Mouse (Mus musculus): ENCODE measurements around the gene Taf12. TPM values are rescaled to one million over a fixed set of nuclear protein-coding genes. Genes with fewer than 3 reads are reported as not detected.

Gene Taf12
- total RNA-seq, 1 experiment from 2014 or later, result 28.3 TPM

DNA sequence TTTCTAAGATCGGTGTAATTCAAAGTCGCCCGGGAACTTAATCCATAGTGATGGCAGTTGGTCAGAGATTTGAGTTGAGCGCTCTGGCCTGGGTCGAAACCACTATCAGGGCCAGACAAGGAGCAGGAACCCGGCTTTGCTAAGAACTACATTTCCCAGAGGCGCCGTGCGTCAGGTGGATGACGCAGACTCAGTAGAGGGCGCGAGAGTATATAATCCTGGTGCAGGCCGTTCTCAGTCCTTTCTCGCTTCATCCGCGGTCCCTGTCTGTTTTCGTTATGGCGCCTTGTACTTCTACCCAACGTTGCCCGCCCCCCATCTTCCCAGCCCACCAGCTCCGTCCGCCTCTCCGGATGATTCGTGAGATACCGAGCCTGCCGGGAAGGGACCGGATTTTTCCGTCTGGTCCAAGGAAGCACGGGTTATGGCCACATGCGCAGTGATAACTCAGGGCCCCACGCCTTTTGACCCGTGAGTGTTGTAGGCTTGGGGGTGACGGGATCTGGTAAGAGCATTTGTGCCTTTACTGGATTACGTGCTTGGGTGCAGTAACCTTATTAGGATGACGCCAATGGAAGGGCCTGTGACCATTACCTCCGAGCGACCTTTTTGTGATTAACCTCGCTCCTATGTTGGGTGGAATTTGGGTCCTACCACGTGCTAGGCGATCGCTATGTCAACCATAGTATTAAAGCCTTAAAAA is 34.4 kb downstream of the Taf12 start:
- peak; percentile 98 for ATAC-seq (ENCODE audit: extremely low read depth, insufficient number of reproducible peaks, low FRiP score, poor library complexity, severe bottlenecking)

DNA sequence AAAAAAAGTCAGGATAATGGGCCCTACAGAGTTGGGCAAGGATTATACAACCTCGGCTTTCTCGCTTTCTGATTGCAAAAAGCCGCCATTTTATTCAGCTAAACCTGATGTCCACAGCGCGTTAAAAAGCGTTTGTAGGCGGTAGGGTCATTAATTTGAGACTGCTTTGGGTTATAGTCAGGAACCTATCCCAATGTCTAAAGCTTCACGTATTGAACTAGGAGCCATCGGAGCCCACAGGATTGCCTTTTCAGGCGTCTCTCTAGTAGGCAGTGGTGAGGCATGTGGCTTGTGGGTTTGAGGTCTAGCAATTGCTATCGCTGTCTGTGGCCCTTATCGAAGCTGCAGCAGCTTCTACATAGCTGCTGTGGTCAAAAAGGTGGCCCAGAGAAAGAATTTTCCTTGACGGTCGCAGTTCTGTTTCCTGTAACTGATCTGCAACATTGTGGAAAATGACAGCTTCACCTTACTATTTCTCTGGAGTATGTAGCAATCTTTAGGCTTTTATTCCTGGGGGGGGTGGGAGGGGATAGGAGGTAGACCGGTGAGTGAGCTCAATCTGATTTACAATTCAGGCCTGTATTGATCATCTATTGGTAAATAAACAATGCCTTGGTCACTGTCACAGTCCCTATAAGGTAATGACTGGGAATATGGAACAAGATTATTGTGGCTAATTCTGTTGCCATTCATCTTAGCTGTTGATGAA is 35.1 kb downstream of the Taf12 start:
- no peak for ATAC-seq (ENCODE audit: extremely low read depth, insufficient number of reproducible peaks, low FRiP score, poor library complexity, severe bottlenecking)

DNA sequence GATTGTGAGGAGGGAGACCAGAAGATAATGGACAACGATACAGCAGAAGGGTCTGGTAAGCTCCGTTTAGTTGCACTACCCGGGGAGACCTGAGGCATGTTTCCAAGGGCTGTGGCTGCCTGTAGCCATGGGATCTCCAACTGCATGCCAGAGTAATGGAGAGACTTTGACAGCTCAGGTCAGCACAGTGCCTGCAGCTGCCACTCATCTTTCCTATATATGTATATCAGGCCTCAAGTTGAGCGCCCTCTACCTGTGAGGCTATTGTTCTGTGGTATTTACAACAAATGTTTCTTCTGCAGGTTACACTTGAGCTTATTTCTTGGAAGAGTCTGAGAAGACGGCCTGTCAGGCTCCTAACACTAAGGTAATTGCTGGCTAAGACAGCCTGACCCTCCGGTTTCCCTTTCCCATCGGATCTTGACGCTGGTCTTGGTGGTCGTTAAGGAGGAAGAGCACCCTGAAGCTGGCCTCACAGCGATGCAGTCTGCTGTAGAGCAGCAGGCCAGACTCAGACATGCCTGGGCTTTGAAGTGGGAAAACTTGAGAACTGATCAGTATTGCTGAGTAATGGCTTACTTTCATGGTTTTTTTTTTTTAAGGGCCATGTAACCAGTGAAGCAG is 35.8 kb downstream of the Taf12 start:
- ATAC-seq (ENCODE audit: extremely low read depth, insufficient number of reproducible peaks, low FRiP score, poor library complexity, severe bottlenecking), result peak; percentile 42; the same call in 1 of the 2 replicates

DNA sequence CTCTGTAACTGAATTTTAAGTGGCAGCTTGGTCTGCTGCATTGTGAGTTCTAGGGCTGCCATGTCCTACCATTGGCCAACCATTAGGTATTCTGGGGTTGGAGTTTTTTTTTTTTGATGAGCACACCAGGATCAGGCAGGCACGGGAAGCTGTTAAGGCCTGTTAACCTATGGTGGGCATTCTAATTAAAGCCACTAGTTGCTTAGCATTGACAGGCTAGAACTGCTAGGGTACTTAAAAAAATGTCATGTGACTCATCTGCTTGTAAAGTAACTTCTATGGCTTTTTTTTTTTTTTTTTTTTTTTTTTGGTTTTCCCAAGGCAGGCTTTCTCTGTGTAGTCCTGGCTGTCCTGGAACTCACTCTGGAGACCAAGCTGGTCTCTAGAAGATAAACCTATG is 37.0 kb downstream of the Taf12 start:
- no peak for ATAC-seq (ENCODE audit: extremely low read depth, insufficient number of reproducible peaks, low FRiP score, poor library complexity, severe bottlenecking)

DNA sequence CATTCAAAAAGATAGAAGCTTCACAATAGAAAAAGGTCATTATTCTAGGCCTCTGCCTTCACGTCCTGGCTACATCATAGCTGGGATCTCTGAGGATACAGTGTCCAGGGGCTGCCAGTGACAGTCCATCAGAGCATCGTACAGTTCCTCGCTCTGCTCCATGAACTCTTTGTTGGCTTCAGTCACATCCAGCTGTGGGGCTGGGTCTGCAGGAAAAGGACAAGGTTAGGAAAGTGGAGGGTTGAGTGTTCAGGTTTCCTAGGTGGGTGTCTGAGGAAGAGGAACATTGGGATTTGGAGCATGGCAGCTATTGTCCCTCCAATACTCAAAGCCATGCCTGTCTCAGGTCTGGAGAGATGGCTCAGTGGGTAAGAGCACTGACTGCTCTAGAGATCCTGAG is 37.6 kb downstream of the Taf12 start:
- ATAC-seq (ENCODE audit: extremely low read depth, insufficient number of reproducible peaks, low FRiP score, poor library complexity, severe bottlenecking), result no peak

DNA sequence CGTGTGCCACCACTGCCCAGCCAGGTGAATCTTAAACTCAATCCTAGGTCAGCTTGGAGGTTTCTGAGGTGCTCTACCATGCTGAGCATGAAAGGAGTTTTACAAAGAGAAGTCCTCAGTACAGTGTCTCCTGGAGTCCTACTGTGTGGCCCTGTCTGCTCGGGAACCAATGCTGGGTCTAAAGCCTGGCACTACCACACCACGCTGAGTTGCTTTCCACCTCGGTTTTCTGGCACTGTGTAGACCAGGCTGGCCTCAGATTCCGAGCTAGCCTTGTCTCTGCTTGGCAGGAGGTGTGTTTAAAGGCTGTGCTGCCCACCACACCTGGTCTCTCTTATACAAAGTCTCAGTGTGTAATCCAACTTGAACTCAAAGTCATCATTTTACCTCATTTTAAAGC is 38.5 kb downstream of the Taf12 start:
- no peak for ATAC-seq (ENCODE audit: extremely low read depth, insufficient number of reproducible peaks, low FRiP score, poor library complexity, severe bottlenecking)

DNA sequence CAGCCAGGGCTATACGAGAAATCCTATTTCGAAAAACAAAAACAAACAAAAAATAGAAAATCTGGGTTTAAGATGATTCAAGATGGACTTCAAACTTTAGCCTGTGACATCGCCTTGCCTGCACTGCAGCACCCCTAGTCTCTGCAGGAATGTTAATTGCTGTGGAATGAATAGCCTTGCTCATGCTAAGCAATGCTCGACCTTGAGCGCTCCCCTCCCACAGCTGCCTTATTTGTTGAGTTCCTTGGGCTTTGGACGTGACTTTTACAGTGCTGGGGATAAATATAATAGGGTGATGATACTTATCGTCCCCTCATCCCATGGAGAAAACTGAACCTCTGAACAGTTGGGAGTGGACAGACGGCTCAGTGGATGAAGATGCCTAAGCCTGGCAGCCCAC is 41.5 kb downstream of the Taf12 start:
- no peak for ATAC-seq (ENCODE audit: extremely low read depth, insufficient number of reproducible peaks, low FRiP score, poor library complexity, severe bottlenecking)

DNA sequence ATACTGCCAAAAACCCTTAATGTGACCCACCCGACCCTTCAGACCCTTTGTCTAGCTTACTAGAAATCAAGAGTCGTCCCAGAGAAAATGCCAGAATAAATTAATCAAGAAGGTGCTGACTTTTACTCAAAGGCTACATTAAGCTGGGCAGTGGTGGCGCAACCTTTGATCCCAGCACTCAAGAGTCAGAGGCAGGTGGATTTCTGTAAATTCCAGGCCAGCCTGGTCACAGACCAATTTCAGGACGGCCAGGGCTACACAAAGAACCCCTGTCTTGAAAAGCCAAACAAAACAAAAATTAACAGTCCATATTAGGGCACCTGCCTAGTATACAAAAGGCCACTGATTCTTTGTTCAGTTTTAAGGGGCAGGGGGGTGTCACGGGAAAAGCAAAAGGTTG is 52.3 kb downstream of the Taf12 start:
- no peak for ATAC-seq (ENCODE audit: extremely low read depth, insufficient number of reproducible peaks, low FRiP score, poor library complexity, severe bottlenecking)

DNA sequence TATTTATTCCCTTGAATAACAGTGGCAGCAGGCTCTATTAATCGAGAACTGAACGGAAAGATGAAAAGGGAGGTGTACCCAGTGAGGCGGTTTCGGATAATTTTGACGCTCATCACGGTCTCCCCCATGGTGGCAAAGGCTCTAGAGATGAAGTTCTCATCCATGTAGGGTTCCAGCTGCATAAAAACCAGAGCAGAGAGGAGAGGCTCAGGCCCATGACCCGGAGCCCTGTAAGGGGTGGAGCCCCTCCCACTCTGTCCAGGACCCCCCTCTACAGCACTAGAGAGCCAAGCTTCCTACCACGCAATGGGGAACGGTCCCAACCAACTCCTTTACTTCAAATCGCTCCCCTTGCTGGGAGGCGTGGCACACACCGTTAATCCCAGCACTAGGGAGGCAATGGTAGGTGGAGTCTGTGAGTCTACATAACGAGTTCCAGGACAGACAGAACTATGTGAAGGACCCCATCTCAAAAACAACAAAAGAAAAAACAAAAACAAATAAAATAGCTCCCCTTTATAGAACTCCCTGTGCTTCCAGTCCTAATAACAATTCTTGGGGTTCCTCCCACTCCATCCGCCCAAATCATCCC is 54.3 kb downstream of the Taf12 start:
- no peak for ATAC-seq (ENCODE audit: extremely low read depth, insufficient number of reproducible peaks, low FRiP score, poor library complexity, severe bottlenecking)

DNA sequence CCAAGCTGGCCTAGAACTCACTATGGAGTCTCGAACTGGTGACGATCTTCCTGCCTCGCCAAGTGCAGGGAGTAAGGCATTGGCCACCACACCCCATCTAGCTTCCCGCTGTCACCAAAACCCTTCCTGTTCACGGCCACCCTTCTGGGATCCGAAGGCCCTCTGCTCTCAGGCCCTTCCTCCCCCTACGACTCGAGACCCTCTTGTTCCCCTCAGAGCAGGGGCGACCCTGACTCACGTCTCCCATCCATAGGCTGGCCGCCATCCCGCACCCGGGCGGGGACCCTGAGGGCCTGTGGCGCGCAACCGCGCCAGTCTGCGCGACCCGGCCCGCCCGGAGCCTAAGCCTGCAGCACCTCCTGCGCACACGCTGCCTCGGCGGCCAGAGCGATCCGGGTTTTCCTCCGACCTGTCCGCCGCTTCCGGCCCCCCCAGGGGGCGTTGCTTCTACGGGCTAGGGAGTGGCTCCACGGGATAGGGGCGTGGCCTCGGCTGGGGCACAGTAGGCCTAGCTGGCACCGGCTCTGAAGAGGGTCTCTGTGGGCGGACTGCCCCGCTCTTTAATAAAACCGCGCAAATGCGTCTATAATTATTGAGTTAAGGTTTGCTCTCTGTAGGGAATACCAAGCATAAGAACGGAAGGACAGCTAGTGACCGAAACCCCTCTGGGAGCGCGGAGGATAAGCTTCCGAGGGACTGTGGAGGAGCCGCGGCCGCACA is 55.1 kb downstream of the Taf12 start, which contains the start of gene Trnau1ap:
Trnau1ap (minus strand) TSS at position 424 of the 720 bp plus-strand sequence.
- peak; percentile 94 for ATAC-seq (ENCODE audit: extremely low read depth, insufficient number of reproducible peaks, low FRiP score, poor library complexity, severe bottlenecking)

DNA sequence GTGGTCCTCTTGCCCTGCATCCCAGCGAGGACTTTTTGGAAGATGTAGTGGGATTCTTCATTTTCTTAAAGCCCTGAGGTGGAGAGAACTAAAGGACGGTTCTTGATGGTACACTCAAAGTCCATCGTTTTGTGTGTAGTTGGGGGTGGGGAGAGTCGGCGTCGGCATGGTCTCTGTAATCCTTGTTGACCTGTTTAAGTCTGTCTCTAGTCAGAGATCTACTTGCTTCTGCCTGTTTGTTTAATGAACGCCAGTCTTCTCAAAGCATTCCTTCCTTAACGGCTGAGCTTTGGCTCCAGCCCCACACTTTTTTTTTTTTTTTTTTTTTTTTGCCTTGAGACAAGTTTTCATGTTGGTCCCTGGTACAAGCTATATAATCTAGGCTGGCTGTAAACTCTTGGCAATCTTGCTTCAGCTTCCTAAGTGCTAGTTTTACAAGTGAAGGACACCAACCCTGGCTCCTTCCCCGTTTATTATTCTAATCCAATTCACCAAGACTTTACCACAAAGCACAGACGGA is 55.7 kb downstream of the Taf12 start:
- ATAC-seq (ENCODE audit: extremely low read depth, insufficient number of reproducible peaks, low FRiP score, poor library complexity, severe bottlenecking), result no peak

DNA sequence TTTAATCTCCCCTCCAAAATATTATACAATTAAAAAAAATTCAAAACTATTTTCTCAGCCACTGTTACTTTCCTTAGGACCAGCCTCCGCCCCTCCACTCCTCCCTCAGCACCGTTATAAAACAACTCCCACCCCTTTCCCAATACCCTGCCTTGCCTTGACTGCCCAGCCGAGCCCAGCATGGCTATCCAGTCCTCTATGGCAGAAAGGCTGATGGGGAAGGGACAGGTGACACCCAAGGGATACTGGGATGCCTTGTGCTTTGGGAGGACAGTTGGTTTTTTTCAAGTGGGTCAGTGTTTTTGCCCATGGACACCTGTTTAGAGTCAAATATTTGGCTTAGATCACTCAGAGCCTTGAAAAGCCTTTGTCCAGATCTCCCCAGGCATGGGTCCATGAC is 57.8 kb downstream of the Taf12 start:
- ATAC-seq (ENCODE audit: extremely low read depth, insufficient number of reproducible peaks, low FRiP score, poor library complexity, severe bottlenecking), result no peak

DNA sequence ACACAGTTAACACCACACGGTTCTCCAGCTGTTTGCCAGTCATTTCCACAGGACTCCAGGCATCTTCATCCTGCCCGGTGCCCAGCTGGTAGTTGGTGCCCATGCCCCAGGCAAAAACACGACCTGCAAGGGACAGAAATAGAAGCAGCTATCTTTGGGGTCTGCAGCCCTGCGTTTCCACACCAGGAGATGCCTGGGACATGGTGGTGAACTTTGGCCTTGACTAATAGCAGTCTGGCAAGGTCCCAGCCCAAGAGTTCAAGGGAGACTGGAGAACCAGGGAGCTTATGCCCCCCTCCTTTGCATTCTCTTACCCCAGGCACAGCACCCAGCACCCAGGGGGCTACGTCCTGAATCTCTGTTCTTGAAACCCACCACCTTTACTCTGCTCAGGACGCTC is 58.7 kb downstream of the Taf12 start:
- ATAC-seq (ENCODE audit: extremely low read depth, insufficient number of reproducible peaks, low FRiP score, poor library complexity, severe bottlenecking), result no peak

DNA sequence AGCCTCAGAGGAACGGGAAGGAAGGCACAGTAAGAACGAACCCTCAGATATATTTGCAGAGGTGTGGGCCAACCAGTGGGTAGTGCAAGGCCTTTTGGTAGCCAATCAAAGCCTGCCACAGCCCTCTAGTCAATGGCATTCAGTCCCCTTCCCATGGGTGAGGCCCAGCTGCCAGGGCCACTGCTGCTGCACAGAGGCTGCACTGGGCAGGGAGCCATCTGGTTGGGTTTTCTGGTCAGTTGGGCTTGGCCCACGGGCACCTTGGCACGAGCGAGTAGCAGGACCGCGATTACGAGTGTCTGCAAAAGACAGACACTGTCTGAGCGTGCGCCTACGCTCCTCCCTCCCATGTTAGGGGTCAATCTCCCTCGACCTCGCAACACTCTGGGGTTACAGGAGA is 64.8 kb downstream of the Taf12 start:
- ATAC-seq (ENCODE audit: extremely low read depth, insufficient number of reproducible peaks, low FRiP score, poor library complexity, severe bottlenecking), result no peak

DNA sequence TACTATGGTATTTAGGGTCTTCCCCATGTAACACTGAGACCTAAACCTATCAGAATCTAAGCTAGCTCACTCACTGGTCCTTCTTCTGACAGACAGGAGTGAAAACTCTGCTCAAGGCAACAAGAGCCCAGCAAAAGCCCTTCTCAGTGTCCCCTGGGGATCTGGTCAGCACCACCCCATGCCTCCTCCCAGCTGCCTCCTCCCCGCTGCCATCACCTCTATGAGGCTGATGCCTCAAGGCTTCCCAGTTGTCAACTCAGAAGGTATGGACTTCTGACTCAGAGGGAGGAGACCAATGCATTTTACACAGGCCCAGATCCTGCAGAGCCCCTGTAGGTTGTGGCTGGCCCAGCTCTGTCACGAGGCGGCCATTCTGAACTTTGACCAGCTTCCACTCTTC is 67.3 kb downstream of the Taf12 start:
- ATAC-seq (ENCODE audit: extremely low read depth, insufficient number of reproducible peaks, low FRiP score, poor library complexity, severe bottlenecking), result no peak

DNA sequence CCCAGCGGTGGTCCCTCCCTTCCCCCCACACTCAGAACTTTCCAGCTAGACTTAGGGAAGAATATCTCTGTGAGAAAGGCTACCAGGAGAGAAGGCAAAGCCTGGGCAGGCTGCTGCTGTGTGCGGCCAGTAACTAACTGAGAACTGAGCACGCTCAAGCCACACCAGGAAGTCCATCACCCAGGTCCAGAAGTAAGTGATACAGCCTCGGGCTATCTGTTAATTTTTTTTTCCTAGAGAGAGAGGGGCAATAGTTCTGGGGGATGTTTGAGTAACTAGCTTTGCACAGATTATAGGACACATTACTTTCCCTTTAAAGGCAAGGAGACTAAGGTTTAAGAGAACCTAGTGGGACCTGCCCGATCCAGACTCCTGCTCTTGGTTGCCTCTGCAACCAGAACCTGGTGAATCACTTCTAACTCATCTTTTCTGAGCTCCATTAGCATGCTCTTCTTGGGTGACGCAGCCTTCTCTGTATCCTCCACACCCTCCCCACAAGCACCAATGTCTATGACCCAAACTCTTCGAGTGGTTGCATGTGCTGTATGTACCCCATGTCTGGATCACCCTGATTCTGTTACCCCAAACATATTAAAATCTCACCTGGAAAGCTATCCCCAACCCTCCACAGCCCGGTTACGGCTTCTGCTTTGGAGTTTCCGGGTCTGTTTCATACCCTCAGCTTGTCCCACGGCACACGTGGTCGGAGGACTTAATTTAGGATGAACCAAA is 70.4 kb downstream of the Taf12 start:
- ATAC-seq (ENCODE audit: extremely low read depth, insufficient number of reproducible peaks, low FRiP score, poor library complexity, severe bottlenecking), result no peak

Measured in neutrophil, adult 5-6 weeks (primary cell).